ENCODE assay signal across 7 mouse cellular contexts in the genomic region with DNA sequence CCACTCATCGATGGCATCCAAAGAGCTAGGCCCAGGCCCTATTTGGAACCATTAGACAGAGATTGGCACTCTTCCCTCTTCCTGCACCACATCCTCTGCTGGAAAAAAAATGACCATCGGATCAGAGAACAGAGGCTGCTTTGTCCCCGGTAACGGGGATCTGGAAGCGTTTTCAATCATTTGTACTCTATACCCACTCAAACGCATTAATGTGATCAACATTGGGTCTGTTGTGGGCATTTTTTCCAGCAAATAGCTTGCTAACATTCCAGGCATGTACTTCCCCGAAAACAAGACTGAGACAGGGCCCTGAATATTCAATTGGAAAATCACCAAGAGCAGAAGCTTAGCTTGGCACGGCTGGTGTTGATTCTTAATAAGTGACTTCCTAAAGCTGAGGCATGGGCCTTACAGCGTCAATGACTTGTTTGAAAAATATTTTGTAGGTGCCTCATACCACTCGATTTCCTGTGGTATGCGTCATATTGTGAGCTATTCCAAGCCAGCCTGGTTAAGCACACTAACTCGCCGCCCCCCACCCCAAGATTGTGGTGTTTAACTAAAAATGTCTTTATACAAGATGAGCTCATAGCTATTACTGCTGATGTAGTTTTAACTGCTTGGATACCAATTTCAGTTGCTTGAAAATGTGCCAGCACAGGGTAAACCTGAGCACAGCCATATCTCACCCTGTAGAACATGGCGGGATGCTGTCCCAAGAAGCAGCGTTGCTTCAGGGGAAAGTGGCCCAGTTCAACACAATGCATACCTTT.
DNase-seq lines count a peak whose midpoint lies in the region; ATAC-seq lines count a peak whose summit lies in the region.

No protein-coding gene starts in this region.

- H3K4me3 ChIP-seq in midbrain, embryonic 13.5 days (replicated peaks) = no peak overlapping the region

- ATAC-seq in midbrain, embryonic 13.5 days = peak; percentile 91

- H3K9ac ChIP-seq in midbrain, embryonic 13.5 days (replicated peaks) = no peak overlapping the region

- H3K27me3 ChIP-seq in midbrain, embryonic 13.5 days = no peaks in the 10 kb centered on the region

- 57% methylated on average over 15 of the region's 15 CpGs for WGBS in midbrain, embryonic 13.5 days

- peak overlapping the region; percentile 17 for H3K27ac ChIP-seq in midbrain, embryonic 13.5 days

- DNase-seq in brain, adult 2 months (ENCODE audit: low read depth, low spot score) = peak; percentile 92
- peak; percentile 62 for DNase-seq in cerebellum, adult 9-10 months
- DNase-seq in frontal cortex, postnatal 10 days (ENCODE audit: low spot score in 2 of 2) = peak; percentile 40 to 73
- peak; percentile 64 for DNase-seq in layer of hippocampus, adult 9-10 months (ENCODE audit: low spot score)
- DNase-seq in urinary bladder, postnatal 14 days (ENCODE audit: low spot score) = no peak
- no peak for DNase-seq in adrenal gland, adult 18-20 months (ENCODE audit: low spot score in 2 of 2)

- H3K9me3 ChIP-seq in midbrain, embryonic 13.5 days = no peaks in the 10 kb centered on the region

- peaks cover 14% of the 10 kb centered on the region for H3K4me1 ChIP-seq in midbrain, embryonic 13.5 days (replicated peaks)

- no peak overlapping the region for H3K4me2 ChIP-seq in midbrain, embryonic 13.5 days (replicated peaks)

- H3K36me3 ChIP-seq in midbrain, embryonic 13.5 days = no peaks in the 10 kb centered on the region

Comparison
In these comparisons a context has a peak if more than half of its experiments do, and no peak if none do; other contexts are left out.
1. DNase-seq: peak in brain, adult 2 months (single experiment), cerebellum, adult 9-10 months (single experiment), frontal cortex, postnatal 10 days (2 of 2) and layer of hippocampus, adult 9-10 months (single experiment); none in urinary bladder, postnatal 14 days (single experiment) and adrenal gland, adult 18-20 months (0 of 2).